Mouse (Mus musculus) E14TG2a.4 (cell line): ENCODE results near the gene Slc22a6.

ENCODE experiments used
- CTCF ChIP-seq: conservative IDR thresholded peaks from 2 replicates; pipeline ENCODE4 v1.5.1; 2014; ENCODE audit warnings: low read length
- NANOG ChIP-seq: IDR thresholded peaks from 2 replicates; pipeline ENCODE4 v1.6.1; 2014; ENCODE audit warnings: borderline replicate concordance, low read length, mixed read lengths
- POU5F1 ChIP-seq: IDR thresholded peaks from 2 replicates; pipeline ENCODE4 v1.6.1; 2014; ENCODE audit warnings: low read length, borderline replicate concordance

DNA sequence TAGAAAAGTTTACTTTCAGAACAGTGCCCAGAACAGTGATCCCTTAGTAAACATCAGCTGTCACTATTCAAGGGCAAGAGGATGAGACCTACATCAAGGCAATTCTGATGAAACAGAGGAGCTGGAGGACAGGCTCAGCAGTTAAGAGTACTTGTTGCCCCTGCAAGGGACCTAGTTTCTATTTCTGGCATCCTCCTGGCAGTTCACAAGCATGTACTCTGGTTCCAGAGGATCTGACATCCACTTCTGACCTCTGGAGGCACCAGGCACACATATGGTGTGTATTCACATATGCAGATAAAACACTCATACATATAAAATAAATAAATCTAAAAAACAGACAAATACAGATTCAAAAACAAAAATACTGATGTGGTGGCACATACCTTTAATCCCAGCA lies 15.9 kb upstream of the Slc22a6 start:
- no peak for TF ChIP-seq CTCF
- TF ChIP-seq NANOG = no peak
- no peak for TF ChIP-seq POU5F1
